Mouse (Mus musculus) C2C12 (cell line): ENCODE data around the gene Acsl1.

Source experiments
- CEBPB ChIP-seq: IDR thresholded peaks from one replicate; pipeline ENCODE4 v1.6.1; 2011; ENCODE audit warnings: low read depth, mild to moderate bottlenecking, control low read depth, moderate library complexity
- CTCF ChIP-seq: IDR thresholded peaks from one replicate; pipeline ENCODE4 v1.5.1; 2011; ENCODE audit not compliant: control insufficient read depth, insufficient read depth, insufficient read length
- FOSL1 ChIP-seq: IDR thresholded peaks from one replicate; pipeline ENCODE4 v1.8.0; 2011; ENCODE audit warnings: mild to moderate bottlenecking, low read length; ENCODE audit not compliant: poor library complexity, insufficient read depth, severe bottlenecking
- MAX ChIP-seq: IDR thresholded peaks from one replicate; pipeline ENCODE4 v1.6.1; 2011; ENCODE audit warnings: mild to moderate bottlenecking, control low read depth
- MYOD1 ChIP-seq: IDR thresholded peaks from one replicate; pipeline ENCODE4 v1.6.1; 2011; ENCODE audit warnings: low read depth; ENCODE audit not compliant: control insufficient read depth, insufficient read length
- MYOG ChIP-seq: IDR thresholded peaks from one replicate; pipeline ENCODE4 v1.6.1; 2011; ENCODE audit not compliant: control insufficient read depth, insufficient read length; ENCODE audit errors: extremely low read depth
- USF1 ChIP-seq: IDR thresholded peaks from one replicate; pipeline ENCODE4 v1.6.1; 2011; ENCODE audit warnings: low read depth, mild to moderate bottlenecking, control low read depth, moderate library complexity

DNA sequence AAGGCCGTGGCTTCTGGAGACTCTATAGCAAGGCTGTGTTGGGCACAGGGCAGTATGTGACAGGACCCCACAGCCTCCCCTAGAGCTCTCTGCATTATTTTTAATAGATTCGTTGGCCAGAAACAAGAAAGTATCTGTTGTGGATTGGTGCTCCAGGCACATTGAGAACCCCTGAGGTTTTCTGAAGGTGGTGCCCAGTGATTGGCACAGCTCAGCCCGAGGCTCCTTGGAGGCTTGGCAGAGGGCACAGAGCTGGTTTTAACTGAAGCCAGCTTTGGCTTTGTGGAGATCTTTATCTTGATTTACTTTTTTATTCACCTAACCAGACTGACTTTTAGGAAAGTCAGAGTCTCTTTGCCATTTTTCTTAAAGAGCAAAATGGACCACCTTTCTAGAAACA, 38.6 kb downstream of the Acsl1 start:
- no peak for TF ChIP-seq CTCF
- TF ChIP-seq MAX = no peak
- TF ChIP-seq CEBPB = no peak
- TF ChIP-seq MYOG = no peak
- no peak for TF ChIP-seq USF1
- no peak for TF ChIP-seq FOSL1
- no peak for TF ChIP-seq MYOD1
